Comparison of ENCODE assay signal across 26 mouse cellular contexts in the genomic region with DNA sequence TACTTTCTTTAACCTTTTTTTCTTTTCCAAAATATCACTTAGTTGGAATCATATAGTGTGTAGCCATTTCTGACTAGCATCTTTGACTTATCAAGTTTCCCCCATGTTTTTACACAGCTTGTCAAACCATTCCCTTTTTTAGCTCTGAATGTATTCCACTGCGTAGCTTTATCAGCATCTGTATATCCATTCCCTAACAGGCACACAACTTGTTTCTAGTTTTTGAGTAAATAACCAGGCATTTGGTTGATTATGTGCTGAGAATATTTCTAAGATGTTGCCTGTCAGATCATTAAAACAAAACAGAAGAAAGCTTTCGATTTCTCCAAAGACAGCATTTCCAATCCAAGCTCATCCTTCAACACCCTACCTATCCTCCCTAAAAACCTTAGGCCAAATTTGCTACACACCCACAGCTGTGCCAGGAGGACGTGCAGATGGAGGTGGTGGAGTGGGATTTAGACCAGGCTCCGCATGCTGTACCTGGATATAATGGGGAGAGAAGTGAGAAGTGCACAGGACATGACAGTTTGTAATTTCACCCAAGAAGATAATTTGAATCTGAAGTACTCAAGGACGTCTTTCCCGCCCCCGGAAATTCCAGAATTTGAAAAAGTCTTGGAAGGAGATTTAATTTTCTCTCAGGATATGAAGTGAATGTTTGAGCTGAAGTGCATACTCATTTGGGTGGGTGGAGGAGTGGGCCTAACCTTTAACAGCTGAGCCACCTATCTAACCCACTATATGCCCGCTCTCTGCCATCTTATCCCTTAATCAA. TPM values are rescaled to one million over a fixed set of nuclear protein-coding genes. Genes with fewer than 3 reads are reported as not detected.
A peak's percentile ranks its signal among the peaks of the same experiment; 100 is the strongest.
DNase-seq lines count a peak whose midpoint lies in the region; ATAC-seq and TF ChIP-seq lines count a peak whose summit lies in the region.
"Had no signal": no experiment of that assay in that cellular context is flagged by ENCODE, and none has a peak within 500 bp of the region (broad histone marks: within the 10 kb centered on the region; RNA-seq: fewer than 3 reads in every experiment).

No protein-coding gene starts in this region.

- no peak overlapping the region for H3K4me3 ChIP-seq in midbrain, embryonic 11.5 days (ENCODE audit: low read depth, low read length)
- H3K4me3 ChIP-seq in midbrain, embryonic 14.5 days (replicated peaks; ENCODE audit: low read depth, low read length): no peak overlapping the region
- H3K4me3 ChIP-seq in lung, postnatal 0 days (ENCODE audit: low read depth, low read length): no peak overlapping the region
- H3K4me3 ChIP-seq: embryonic facial prominence, embryonic 12.5 days; forebrain, embryonic 12.5 days; gastrocnemius, adult 2 months; heart, embryonic 10.5 days; hindbrain, embryonic 13.5 days had no signal

- H3K36me3 ChIP-seq in midbrain, embryonic 11.5 days (ENCODE audit: control insufficient read depth, insufficient read depth, low read length): no peaks in the 10 kb centered on the region
- no peaks in the 10 kb centered on the region for H3K36me3 ChIP-seq in midbrain, embryonic 14.5 days (ENCODE audit: control insufficient read depth, insufficient read depth, low read length)
- no peaks in the 10 kb centered on the region for H3K36me3 ChIP-seq in lung, postnatal 0 days (ENCODE audit: insufficient read depth, low read length)
- H3K36me3 ChIP-seq: embryonic facial prominence, embryonic 12.5 days; forebrain, embryonic 12.5 days; G1E; heart, embryonic 10.5 days; hindbrain, embryonic 13.5 days had no signal

- 88% methylated on average over 8 of the region's 8 CpGs for WGBS in midbrain, embryonic 11.5 days
- WGBS in midbrain, embryonic 14.5 days: 89% methylated on average over 8 of the region's 8 CpGs
- WGBS in lung, postnatal 0 days: 48% methylated on average over 8 of the region's 8 CpGs

- no peak overlapping the region for H3K4me2 ChIP-seq in midbrain, embryonic 11.5 days
- no peak overlapping the region for H3K4me2 ChIP-seq in midbrain, embryonic 14.5 days (ENCODE audit: low read length)
- no peak overlapping the region for H3K4me2 ChIP-seq in lung, postnatal 0 days (replicated peaks; ENCODE audit: low read depth, low read length)
- H3K4me2 ChIP-seq: embryonic facial prominence, embryonic 12.5 days; forebrain, embryonic 12.5 days; hindbrain, embryonic 13.5 days had no signal

- H3K9me3 ChIP-seq in midbrain, embryonic 11.5 days (ENCODE audit: control insufficient read depth, low read length): no peaks in the 10 kb centered on the region
- no peaks in the 10 kb centered on the region for H3K9me3 ChIP-seq in midbrain, embryonic 14.5 days (ENCODE audit: control insufficient read depth, low read length)
- H3K9me3 ChIP-seq in lung, postnatal 0 days (ENCODE audit: low read length): no peaks in the 10 kb centered on the region
- H3K9me3 ChIP-seq: embryonic facial prominence, embryonic 12.5 days; forebrain, embryonic 12.5 days; heart, embryonic 10.5 days; hindbrain, embryonic 13.5 days had no signal

- TF ChIP-seq EP300 in lung, postnatal 0 days (IDR thresholded peaks at IDR 0.05): peak; percentile 69

- no peaks in the 10 kb centered on the region for H3K27me3 ChIP-seq in midbrain, embryonic 11.5 days (ENCODE audit: control insufficient read depth, insufficient read depth, low read length)
- no peaks in the 10 kb centered on the region for H3K27me3 ChIP-seq in midbrain, embryonic 14.5 days (ENCODE audit: control insufficient read depth, insufficient read depth, low read length)
- H3K27me3 ChIP-seq in lung, postnatal 0 days (replicated peaks; ENCODE audit: insufficient read depth, low read length): no peaks in the 10 kb centered on the region
- H3K27me3 ChIP-seq: embryonic facial prominence, embryonic 12.5 days; forebrain, embryonic 12.5 days; hindbrain, embryonic 13.5 days had no signal

- ATAC-seq in frontal cortex, adult (ENCODE audit: low TSS enrichment): peak; percentile 21
- no peak for ATAC-seq in midbrain, embryonic 11.5 days (ENCODE audit: low FRiP score)
- no peak for ATAC-seq in midbrain, embryonic 14.5 days (ENCODE audit: low FRiP score, low TSS enrichment)
- peak; percentile 78 for ATAC-seq in lung, postnatal 0 days
- ATAC-seq in erythroid progenitor cell, adult 5-6 weeks (replicated peaks; ENCODE audit: low FRiP score, poor library complexity, severe bottlenecking): no peak
- ATAC-seq: CD4-positive, CD25-positive, alpha-beta regulatory T cell, adult 4 months; forebrain, embryonic 16.5 days had no signal

- no peak for TF ChIP-seq CTCF in lung, postnatal 0 days (IDR thresholded peaks at IDR 0.05)

- DNase-seq in frontal cortex, postnatal 10 days (ENCODE audit: low spot score in 2 of 2): no peak
- peak; percentile 49 for DNase-seq in midbrain, embryonic 11.5 days (ENCODE audit: low spot score, missing footprints)
- no peak for DNase-seq in midbrain, embryonic 14.5 days
- peak; percentile 69 for DNase-seq in lung, postnatal 0 days (ENCODE audit: low spot score)
- DNase-seq in thymus, postnatal 36 days: no peak
- DNase-seq: adrenal gland, adult 8-10 months; adrenal gland, postnatal 36 days; B cell, adult 2 months; cerebellum, adult 11 months; cerebellum, adult 8-10 months; cerebellum, postnatal 14 days; gastrocnemius, adult 2 months; gastrocnemius, postnatal 25 days; heart, adult 11 months; heart, postnatal 10 days had no signal

- H3K27ac ChIP-seq in midbrain, embryonic 11.5 days (ENCODE audit: low read depth, low read length): no peak overlapping the region
- H3K27ac ChIP-seq in midbrain, embryonic 14.5 days (replicated peaks; ENCODE audit: low read depth, low read length): no peak overlapping the region
- peak overlapping the region; percentile 55 for H3K27ac ChIP-seq in lung, postnatal 0 days (ENCODE audit: low read length)
- H3K27ac ChIP-seq: embryonic facial prominence, embryonic 12.5 days; forebrain, embryonic 12.5 days; gastrocnemius, adult 2 months; heart, embryonic 10.5 days; hindbrain, embryonic 13.5 days had no signal

- H3K9ac ChIP-seq in midbrain, embryonic 11.5 days (ENCODE audit: low read length): no peak overlapping the region
- no peak overlapping the region for H3K9ac ChIP-seq in midbrain, embryonic 14.5 days (replicated peaks; ENCODE audit: low read length)
- no peak overlapping the region for H3K9ac ChIP-seq in lung, postnatal 0 days (replicated peaks; ENCODE audit: low read depth)
- H3K9ac ChIP-seq: embryonic facial prominence, embryonic 12.5 days; forebrain, embryonic 12.5 days; hindbrain, embryonic 13.5 days had no signal

- no peaks in the 10 kb centered on the region for H3K4me1 ChIP-seq in midbrain, embryonic 11.5 days (ENCODE audit: control insufficient read depth, insufficient read depth, low read length)
- H3K4me1 ChIP-seq in midbrain, embryonic 14.5 days (ENCODE audit: control insufficient read depth, insufficient read depth, low read length): no peaks in the 10 kb centered on the region
- H3K4me1 ChIP-seq in lung, postnatal 0 days (ENCODE audit: insufficient read depth, low read depth, low read length): no peaks in the 10 kb centered on the region
- H3K4me1 ChIP-seq: embryonic facial prominence, embryonic 12.5 days; forebrain, embryonic 12.5 days; heart, embryonic 10.5 days; hindbrain, embryonic 13.5 days had no signal

RNA-seq across cellular contexts. Expression of gene Rgs4, which starts 54.8 kb away (rescaled TPM):
- polyA plus RNA-seq in midbrain, embryonic 11.5 days (2014; fragmentation: Nextera tagmentation; extraction: Ambion mirVana): 24.0 and 29.7 TPM in 2 replicates
- polyA plus RNA-seq in midbrain, embryonic 14.5 days (2014; fragmentation: Nextera tagmentation; extraction: Ambion mirVana): 47.2 and 48.7 TPM in 2 replicates
- polyA plus RNA-seq in lung, postnatal 0 days (2015; fragmentation: Nextera tagmentation; extraction: Ambion mirVana): 15.0 and 16.3 TPM in 2 replicates
- total RNA-seq in erythroid progenitor cell, adult 5-6 weeks (2015; ENCODE audit: low replicate concordance): not detected in 2 replicates
- not detected in 2 replicates for total RNA-seq in erythroid progenitor cell, adult 5-6 weeks (2017; ENCODE audit: low replicate concordance)
- total RNA-seq: common myeloid progenitor, adult 5-6 weeks; G1E; hematopoietic stem cell, adult 5-6 weeks had no signal
- polyA plus RNA-seq: CD4-positive, CD25-positive, alpha-beta regulatory T cell, adult 4 months; G1E had no signal

Comparison
In these comparisons a context has a peak if more than half of its experiments do, and no peak if none do; other contexts are left out.
1. DNase-seq: peak in midbrain, embryonic 11.5 days (single experiment) and lung, postnatal 0 days (single experiment); none in frontal cortex, postnatal 10 days (0 of 2), midbrain, embryonic 14.5 days (single experiment) and thymus, postnatal 36 days (0 of 2).
2. ATAC-seq: peak in frontal cortex, adult (single experiment) and lung, postnatal 0 days (single experiment); none in midbrain, embryonic 11.5 days (single experiment), midbrain, embryonic 14.5 days (single experiment) and erythroid progenitor cell, adult 5-6 weeks (single experiment).